Mouse (Mus musculus): Measurements from ENCODE around the gene Rsc1a1. TPM values are rescaled to one million over a fixed set of nuclear protein-coding genes. Genes with fewer than 3 reads are reported as not detected.

Rsc1a1 gene
- polyA plus RNA-seq, 1 experiment from 2014 or later: not detected

GRCm38 (mm10) chr4:141653813-141654212, 31.6 kb downstream of the Rsc1a1 start:
- Histone ChIP-seq H3K9ac (ENCODE audit: low read length) (no peak overlapping the region), H3K4me2 (ENCODE audit: low read depth, low read length) (no peak overlapping the region), H3K36me3 (ENCODE audit: control insufficient read depth, insufficient read depth) (no peaks in the 10 kb centered on the region), H3K9me3 (replicated peaks; ENCODE audit: control insufficient read depth, low read length) (no peaks in the 10 kb centered on the region), H3K27ac (ENCODE audit: low read length) (peak overlapping the region; percentile 34; the same call in 1 of the 2 replicates), H3K4me3 (ENCODE audit: low read length) (no peak overlapping the region), H3K27me3 (ENCODE audit: control insufficient read depth, insufficient read depth, low read length) (no peaks in the 10 kb centered on the region), H3K4me1 (ENCODE audit: control insufficient read depth, insufficient read depth, low read length) (peaks cover 27% of the 10 kb centered on the region)
- 83% methylated on average over 13 of the region's 13 CpGs for WGBS
- no peak for ATAC-seq (replicated peaks; ENCODE audit: extremely low read depth, insufficient read depth, low FRiP score)

DNA sequence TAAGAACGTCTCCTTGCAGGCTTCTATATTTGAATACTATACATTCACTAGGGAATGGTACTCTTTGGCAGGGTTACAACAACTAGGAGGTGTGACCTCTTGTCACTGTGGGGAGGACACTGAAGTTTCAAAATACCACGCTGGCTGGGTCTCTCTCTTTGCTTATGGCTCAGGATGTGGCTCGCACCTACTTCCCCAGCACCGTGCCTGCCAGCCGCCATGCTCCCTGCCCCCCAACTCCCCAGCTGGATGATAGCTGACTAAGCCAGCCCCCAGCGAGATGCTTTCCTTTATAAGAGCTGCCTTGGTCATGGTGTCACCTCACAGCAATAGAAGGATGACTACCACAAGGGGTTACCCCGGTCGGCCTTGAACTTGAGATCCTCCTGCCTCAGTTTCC, 32.4 kb downstream of the Rsc1a1 start:
- Histone ChIP-seq H3K9ac (ENCODE audit: low read length) (no peak overlapping the region), H3K9me3 (replicated peaks; ENCODE audit: control insufficient read depth, low read length) (no peaks in the 10 kb centered on the region), H3K4me1 (ENCODE audit: control insufficient read depth, insufficient read depth, low read length) (peaks cover 29% of the 10 kb centered on the region), H3K27me3 (ENCODE audit: control insufficient read depth, insufficient read depth, low read length) (no peaks in the 10 kb centered on the region), H3K36me3 (ENCODE audit: control insufficient read depth, insufficient read depth) (no peaks in the 10 kb centered on the region), H3K4me2 (ENCODE audit: low read depth, low read length) (no peak overlapping the region), H3K4me3 (ENCODE audit: low read length) (no peak overlapping the region), H3K27ac (ENCODE audit: low read length) (no peak overlapping the region)
- 72% methylated on average over 8 of the region's 8 CpGs for WGBS
- ATAC-seq (replicated peaks; ENCODE audit: extremely low read depth, insufficient read depth, low FRiP score): no peak

- peaks cover 26% of the 10 kb centered on the region for H3K4me1 ChIP-seq (ENCODE audit: control insufficient read depth, insufficient read depth, low read length)
- WGBS: 83% methylated on average over 10 of the region's 10 CpGs
- H3K27me3 ChIP-seq (ENCODE audit: control insufficient read depth, insufficient read depth, low read length): no peaks in the 10 kb centered on the region
- no peak overlapping the region for H3K27ac ChIP-seq (ENCODE audit: low read length)
- H3K9me3 ChIP-seq (replicated peaks; ENCODE audit: control insufficient read depth, low read length): no peaks in the 10 kb centered on the region
- no peak overlapping the region for H3K4me3 ChIP-seq (ENCODE audit: low read length)
- H3K4me2 ChIP-seq (ENCODE audit: low read depth, low read length): no peak overlapping the region
- H3K36me3 ChIP-seq (ENCODE audit: control insufficient read depth, insufficient read depth): peaks cover 5% of the 10 kb centered on the region
- no peak for ATAC-seq (replicated peaks; ENCODE audit: extremely low read depth, insufficient read depth, low FRiP score)
- no peak overlapping the region for H3K9ac ChIP-seq (ENCODE audit: low read length)
These were observed 33.5 kb downstream of the Rsc1a1 start for GRCm38 (mm10) chr4:141651944-141652343.

DNA sequence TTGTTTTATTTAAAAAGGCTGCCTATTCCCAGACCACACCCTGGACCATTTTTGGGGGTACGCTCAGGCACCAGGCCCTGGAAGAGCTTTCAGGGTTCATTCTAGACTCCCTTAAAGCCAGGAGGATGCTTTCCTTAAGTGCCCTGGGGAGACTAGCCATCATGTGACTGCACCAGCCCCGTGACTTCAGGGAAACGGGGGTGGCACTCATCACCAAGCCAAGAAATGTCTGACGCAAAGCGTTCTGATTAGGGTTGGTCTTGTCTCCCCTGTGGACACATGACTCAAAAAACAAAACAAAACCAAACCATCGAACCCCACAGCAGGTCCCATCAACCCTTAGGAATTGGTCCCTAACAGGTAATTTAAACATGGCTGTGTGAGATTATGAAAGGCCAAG, 34.1 kb downstream of the Rsc1a1 start:
- WGBS: 58% methylated on average over 6 of the region's 6 CpGs
- Histone ChIP-seq H3K4me1 (ENCODE audit: control insufficient read depth, insufficient read depth, low read length) (peaks cover 24% of the 10 kb centered on the region), H3K4me2 (ENCODE audit: low read depth, low read length) (no peak overlapping the region), H3K27ac (ENCODE audit: low read length) (no peak overlapping the region), H3K4me3 (ENCODE audit: low read length) (no peak overlapping the region), H3K9ac (ENCODE audit: low read length) (no peak overlapping the region), H3K36me3 (ENCODE audit: control insufficient read depth, insufficient read depth) (peaks cover 6% of the 10 kb centered on the region), H3K27me3 (ENCODE audit: control insufficient read depth, insufficient read depth, low read length) (no peaks in the 10 kb centered on the region), H3K9me3 (replicated peaks; ENCODE audit: control insufficient read depth, low read length) (no peaks in the 10 kb centered on the region)
- ATAC-seq (replicated peaks; ENCODE audit: extremely low read depth, insufficient read depth, low FRiP score): no peak

DNA sequence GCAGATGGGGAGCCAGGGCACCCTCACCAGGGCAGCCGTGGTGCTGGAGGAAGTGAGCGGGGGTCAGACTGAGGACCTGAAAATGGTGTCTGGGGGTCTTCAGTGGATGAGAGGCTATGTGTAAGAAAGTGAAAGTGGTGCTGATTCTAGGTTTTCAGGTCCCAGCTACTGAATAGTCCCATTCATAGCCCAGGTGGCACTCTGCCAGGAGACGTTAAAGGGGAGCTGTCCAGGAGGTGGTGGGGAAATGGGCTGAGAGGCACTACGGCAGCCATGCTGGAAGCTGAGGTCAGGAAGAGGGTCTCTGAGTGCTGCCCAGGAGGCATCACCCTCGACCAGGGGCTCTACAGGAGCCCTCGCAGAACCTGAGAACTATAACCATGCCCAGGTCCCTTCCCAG, 36.2 kb downstream of the Rsc1a1 start:
- peaks cover 16% of the 10 kb centered on the region for H3K4me1 ChIP-seq (ENCODE audit: control insufficient read depth, insufficient read depth, low read length)
- H3K36me3 ChIP-seq (ENCODE audit: control insufficient read depth, insufficient read depth): peaks cover 6% of the 10 kb centered on the region
- H3K9me3 ChIP-seq (replicated peaks; ENCODE audit: control insufficient read depth, low read length): no peaks in the 10 kb centered on the region
- H3K27me3 ChIP-seq (ENCODE audit: control insufficient read depth, insufficient read depth, low read length): no peaks in the 10 kb centered on the region
- no peak overlapping the region for H3K4me2 ChIP-seq (ENCODE audit: low read depth, low read length)
- H3K9ac ChIP-seq (ENCODE audit: low read length): no peak overlapping the region
- no peak for ATAC-seq (replicated peaks; ENCODE audit: extremely low read depth, insufficient read depth, low FRiP score)
- 59% methylated on average over 6 of the region's 6 CpGs for WGBS
- no peak overlapping the region for H3K27ac ChIP-seq (ENCODE audit: low read length)
- no peak overlapping the region for H3K4me3 ChIP-seq (ENCODE audit: low read length)

DNA sequence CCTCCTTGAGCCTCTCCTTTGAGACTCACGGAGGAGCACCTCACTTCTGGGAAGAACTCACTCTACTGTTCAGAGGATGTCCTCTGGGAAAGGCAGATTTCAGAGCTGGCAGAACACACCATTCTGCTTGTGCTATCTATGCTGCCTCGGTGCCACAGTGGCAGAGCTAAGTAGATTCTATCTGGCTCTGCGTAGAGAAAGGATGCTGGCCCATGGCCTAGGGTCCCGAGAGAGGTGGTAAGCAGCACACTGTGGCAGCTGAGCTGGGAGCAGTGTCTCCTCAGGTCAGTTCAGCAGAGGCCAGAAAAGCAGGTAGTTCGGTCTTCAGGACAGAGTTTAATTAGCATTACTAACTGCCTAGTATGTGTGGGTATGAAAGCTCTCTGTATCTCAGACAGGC, 37.1 kb downstream of the Rsc1a1 start:
- Histone ChIP-seq H3K27me3 (ENCODE audit: control insufficient read depth, insufficient read depth, low read length) (no peaks in the 10 kb centered on the region), H3K4me1 (ENCODE audit: control insufficient read depth, insufficient read depth, low read length) (peaks cover 24% of the 10 kb centered on the region), H3K36me3 (ENCODE audit: control insufficient read depth, insufficient read depth) (peaks cover 6% of the 10 kb centered on the region), H3K4me3 (ENCODE audit: low read length) (no peak overlapping the region), H3K4me2 (ENCODE audit: low read depth, low read length) (no peak overlapping the region), H3K9ac (ENCODE audit: low read length) (no peak overlapping the region), H3K9me3 (replicated peaks; ENCODE audit: control insufficient read depth, low read length) (no peaks in the 10 kb centered on the region), H3K27ac (ENCODE audit: low read length) (0 out of 2 replicates have a peak overlapping the region, but pooled peaks have one; percentile 36)
- 79% methylated on average over 5 of the region's 5 CpGs for WGBS
- ATAC-seq (replicated peaks; ENCODE audit: extremely low read depth, insufficient read depth, low FRiP score): no peak

DNA sequence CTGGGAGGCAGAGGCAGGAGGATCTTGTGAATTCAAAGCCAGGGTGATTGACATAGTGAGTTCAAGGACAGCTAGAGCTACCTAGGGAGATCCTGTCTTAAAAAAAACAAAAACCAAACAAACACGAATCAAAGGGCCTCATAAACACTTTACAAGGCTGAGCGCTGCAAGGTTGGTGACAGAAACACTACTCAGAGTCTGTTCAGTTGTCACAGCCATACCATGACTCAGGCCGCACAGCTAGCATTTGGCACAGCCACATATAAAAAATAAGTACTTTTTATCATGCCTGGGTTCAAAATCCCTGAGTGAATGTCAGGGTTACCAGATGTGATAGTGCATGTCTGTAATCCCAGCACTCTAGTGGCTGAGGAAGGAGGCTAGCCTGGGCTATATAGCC, 38.2 kb downstream of the Rsc1a1 start:
- 88% methylated on average over 3 of the region's 3 CpGs for WGBS
- Histone ChIP-seq H3K4me3 (ENCODE audit: low read length) (no peak overlapping the region), H3K27ac (ENCODE audit: low read length) (no peak overlapping the region), H3K36me3 (ENCODE audit: control insufficient read depth, insufficient read depth) (peaks cover 6% of the 10 kb centered on the region), H3K4me2 (ENCODE audit: low read depth, low read length) (no peak overlapping the region), H3K27me3 (ENCODE audit: control insufficient read depth, insufficient read depth, low read length) (no peaks in the 10 kb centered on the region), H3K9me3 (replicated peaks; ENCODE audit: control insufficient read depth, low read length) (no peaks in the 10 kb centered on the region), H3K4me1 (ENCODE audit: control insufficient read depth, insufficient read depth, low read length) (peaks cover 30% of the 10 kb centered on the region), H3K9ac (ENCODE audit: low read length) (no peak overlapping the region)
- ATAC-seq (replicated peaks; ENCODE audit: extremely low read depth, insufficient read depth, low FRiP score): no peak

GRCm38 (mm10) chr4:141645988-141646387, 39.4 kb downstream of the Rsc1a1 start:
- no peaks in the 10 kb centered on the region for H3K9me3 ChIP-seq (replicated peaks; ENCODE audit: control insufficient read depth, low read length)
- H3K4me3 ChIP-seq (ENCODE audit: low read length): no peak overlapping the region
- no peak overlapping the region for H3K4me2 ChIP-seq (ENCODE audit: low read depth, low read length)
- H3K9ac ChIP-seq (ENCODE audit: low read length): no peak overlapping the region
- ATAC-seq (replicated peaks; ENCODE audit: extremely low read depth, insufficient read depth, low FRiP score): no peak
- H3K4me1 ChIP-seq (ENCODE audit: control insufficient read depth, insufficient read depth, low read length): peaks cover 37% of the 10 kb centered on the region
- no peak overlapping the region for H3K27ac ChIP-seq (ENCODE audit: low read length)
- H3K27me3 ChIP-seq (ENCODE audit: control insufficient read depth, insufficient read depth, low read length): no peaks in the 10 kb centered on the region
- peaks cover 14% of the 10 kb centered on the region for H3K36me3 ChIP-seq (ENCODE audit: control insufficient read depth, insufficient read depth)
- WGBS: 91% methylated on average over 8 of the region's 8 CpGs

GRCm38 (mm10) chr4:141643118-141643855, 42.1 kb downstream of the Rsc1a1 start:
- peaks cover 29% of the 10 kb centered on the region for H3K36me3 ChIP-seq (ENCODE audit: control insufficient read depth, insufficient read depth)
- H3K27ac ChIP-seq (ENCODE audit: low read length): peak overlapping the region; percentile 99
- peak overlapping the region; percentile 20; the same call in 1 of the 2 replicates for H3K4me3 ChIP-seq (ENCODE audit: low read length)
- 15% methylated on average over 7 of the region's 7 CpGs for WGBS
- no peaks in the 10 kb centered on the region for H3K27me3 ChIP-seq (ENCODE audit: control insufficient read depth, insufficient read depth, low read length)
- H3K9me3 ChIP-seq (replicated peaks; ENCODE audit: control insufficient read depth, low read length): no peaks in the 10 kb centered on the region
- H3K4me2 ChIP-seq (ENCODE audit: low read depth, low read length): peak overlapping the region; percentile 57
- H3K9ac ChIP-seq (ENCODE audit: low read length): peak overlapping the region; percentile 66
- peak; percentile 85 for ATAC-seq (replicated peaks; ENCODE audit: extremely low read depth, insufficient read depth, low FRiP score)
- peaks cover 31% of the 10 kb centered on the region for H3K4me1 ChIP-seq (ENCODE audit: control insufficient read depth, insufficient read depth, low read length)

All from heart, embryonic 16.5 days (tissue).